Mouse (Mus musculus): Measurements from ENCODE around the gene Ndufv3.

The Ndufv3 gene

DNA sequence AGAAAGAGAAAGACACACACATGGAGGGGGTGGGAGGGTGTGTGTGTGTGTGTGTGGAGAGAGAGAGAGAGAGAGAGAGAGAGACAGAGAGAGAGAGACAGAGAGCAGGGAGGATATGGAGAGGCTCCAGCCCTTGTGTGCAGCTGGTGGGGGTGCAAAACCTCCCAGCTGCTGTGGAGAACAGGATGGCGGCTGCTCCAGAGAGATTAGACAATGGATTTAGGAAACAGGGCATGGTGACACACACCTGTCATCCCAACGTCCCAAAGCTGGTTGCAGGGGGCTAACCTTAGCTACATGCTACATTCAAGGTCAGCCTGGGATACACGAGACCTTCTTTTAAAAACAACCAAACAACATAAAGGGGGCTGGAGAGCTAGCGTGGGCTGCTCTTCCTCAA lies 36.3 kb downstream of the Ndufv3 start:
- DNase-seq (ENCODE audit: low read depth, low spot score): no peak

DNA sequence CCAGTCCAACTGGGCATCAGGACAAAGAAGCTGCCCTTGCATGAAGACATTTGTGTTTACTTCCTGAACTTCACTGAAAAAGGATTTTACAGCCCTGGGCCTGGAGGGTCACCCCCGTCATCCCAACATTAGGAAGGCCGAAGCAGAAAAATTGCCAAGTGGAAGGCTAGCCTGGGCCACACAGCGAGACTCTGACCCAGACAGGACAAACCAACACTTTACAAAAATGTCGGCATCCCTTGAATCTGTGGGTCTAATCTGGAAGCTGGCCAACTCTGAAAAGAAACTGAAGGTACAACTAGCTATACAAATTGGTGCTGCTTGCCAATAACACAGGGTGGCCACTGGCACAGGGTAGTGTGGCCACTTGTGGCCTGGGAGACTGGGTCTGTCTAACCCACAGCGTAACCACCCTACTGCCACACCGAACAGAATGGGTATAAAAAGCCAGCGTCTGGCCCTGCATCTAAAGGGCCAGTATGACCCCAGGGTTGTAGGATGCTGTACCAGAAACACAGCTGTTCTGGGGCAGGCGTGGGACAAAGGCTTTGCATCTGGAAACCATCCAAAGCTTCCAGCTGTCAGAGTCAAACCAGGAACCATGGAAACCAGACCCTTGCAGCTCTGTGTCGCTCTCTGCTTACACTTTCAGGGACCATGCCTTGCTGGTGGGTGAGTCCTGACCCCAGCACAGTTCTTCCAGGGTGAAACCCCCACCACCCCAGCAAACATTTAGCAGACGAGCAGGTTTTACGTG lies 37.4 kb downstream of the Ndufv3 start:
- DNase-seq (ENCODE audit: low read depth, low spot score): peak; percentile 81

DNA sequence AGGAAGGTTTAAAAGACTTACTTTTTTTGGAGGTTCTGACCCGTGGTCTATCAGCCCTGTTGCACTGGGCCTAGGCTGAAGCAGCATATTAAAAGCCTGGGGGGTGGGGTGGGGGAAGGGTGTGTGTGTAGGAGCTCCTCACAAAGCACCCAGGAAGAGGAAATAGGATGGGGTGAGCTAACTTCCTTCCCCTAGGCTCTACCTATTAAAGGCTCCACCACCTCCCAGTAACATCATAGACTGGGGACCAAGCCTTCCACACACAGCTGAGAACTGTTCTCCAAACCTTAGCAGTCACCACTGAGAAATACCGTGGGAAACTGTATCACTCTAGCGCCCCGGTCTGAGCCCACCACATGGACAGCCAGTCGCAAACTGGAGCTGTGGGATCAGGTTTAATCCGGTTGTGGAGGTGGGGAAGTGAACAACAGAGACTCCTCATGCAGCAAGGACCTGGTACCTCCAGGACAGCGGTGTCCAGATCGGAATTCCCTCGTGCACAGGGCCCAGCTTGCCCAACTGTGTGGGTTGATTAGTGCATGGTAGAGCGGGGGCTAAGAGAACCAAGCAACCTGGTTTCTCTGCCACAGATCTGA lies 38.1 kb downstream of the Ndufv3 start:
- DNase-seq (ENCODE audit: low read depth, low spot score): no peak

- DNase-seq (ENCODE audit: low read depth, low spot score): no peak
These were observed 39.3 kb downstream of the Ndufv3 start for GRCm38 (mm10) chr17:31559021-31559789.

GRCm38 (mm10) chr17:31563632-31564014 lies 43.7 kb downstream of the Ndufv3 start:
- DNase-seq (ENCODE audit: low read depth, low spot score): no peak

DNA sequence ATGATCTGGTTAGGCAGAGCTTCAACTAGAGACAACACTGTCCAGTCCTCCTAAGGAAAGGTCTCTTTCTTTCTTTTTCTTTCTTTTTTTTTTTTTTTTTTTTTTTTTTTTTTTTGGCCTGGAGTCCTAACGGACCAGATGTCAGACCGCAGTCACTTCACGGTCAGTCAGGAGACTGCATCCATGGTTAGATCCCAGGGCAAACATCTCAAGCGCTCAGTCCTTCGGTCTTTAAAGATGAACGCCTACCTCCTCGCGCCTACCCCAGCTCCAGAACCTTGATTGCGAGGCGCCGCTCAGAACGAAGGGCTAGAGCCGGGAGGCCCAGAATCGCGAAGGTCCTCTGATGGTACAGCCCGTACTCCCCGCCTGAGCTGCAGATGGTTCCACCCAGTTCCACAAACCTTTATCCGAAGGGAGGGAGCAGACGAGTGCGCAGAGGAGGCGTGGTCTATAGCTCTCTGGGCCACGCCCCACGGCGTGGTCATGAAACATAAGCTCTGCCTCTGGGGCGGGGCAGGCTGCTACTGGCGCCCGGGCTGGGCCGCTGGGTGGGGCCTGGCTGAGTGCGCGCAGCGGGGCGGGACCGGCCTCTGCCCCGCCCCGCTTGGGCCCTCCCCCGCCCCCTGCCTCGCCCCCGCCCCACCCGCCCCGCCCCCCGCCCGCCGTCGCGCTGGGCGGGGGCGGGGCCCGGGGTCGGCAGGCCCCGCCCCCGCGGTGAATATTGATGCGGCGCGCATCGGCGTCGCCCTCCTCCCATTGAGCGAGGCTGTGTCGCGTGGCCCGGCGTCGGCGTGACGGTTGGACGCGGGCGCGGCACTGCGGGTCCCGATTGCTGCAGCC lies 44.3 kb downstream of the Ndufv3 start, which contains the start of gene Pknox1:
Pknox1 (plus strand) TSS at position 720 of the 843 bp plus-strand sequence.
- peak; percentile 100 for DNase-seq (ENCODE audit: low read depth, low spot score)

DNA sequence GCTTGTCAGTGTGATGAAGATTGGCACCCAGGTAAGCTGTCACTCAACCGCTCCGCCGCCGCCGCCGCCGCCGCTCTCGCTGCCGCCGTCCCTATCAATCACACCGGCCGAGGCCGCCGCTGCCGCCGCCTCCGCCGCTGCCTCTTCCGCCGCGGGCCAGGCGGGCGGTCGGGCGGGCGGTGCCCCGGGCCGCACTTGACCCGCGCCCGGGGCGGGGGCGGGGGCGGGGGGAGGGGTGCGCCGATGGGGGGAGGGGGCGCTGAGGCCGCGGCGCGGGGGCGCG lies 44.9 kb downstream of the Ndufv3 start:
- DNase-seq (ENCODE audit: low read depth, low spot score): no peak

GRCm38 (mm10) chr17:31565141-31566056 lies 45.5 kb downstream of the Ndufv3 start:
- DNase-seq (ENCODE audit: low read depth, low spot score): peak; percentile 78

- no peak for DNase-seq (ENCODE audit: low read depth, low spot score)
These were observed 46.4 kb downstream of the Ndufv3 start for GRCm38 (mm10) chr17:31566276-31566675.

DNA sequence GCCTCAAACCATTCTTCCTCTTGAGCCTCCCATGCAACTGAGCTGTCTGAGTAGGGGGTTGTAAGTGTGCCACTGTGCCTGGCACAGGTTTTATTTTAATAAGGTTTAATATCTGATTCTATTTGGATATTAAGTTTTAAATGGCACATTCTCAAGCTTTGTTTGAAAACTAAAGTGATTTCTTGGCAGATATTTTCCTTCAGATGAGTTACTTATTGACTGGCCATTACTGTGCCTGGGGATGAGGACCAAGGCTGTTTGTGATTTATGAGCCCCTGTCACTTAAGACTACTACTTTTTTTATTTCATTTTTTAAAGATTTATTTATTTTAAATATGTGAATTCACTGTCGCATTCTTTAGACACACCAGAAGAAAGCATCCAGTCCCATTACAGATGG lies 49.8 kb downstream of the Ndufv3 start:
- DNase-seq (ENCODE audit: low read depth, low spot score): no peak

- DNase-seq (ENCODE audit: low read depth, low spot score): peak; percentile 61
These were observed 50.5 kb downstream of the Ndufv3 start for GRCm38 (mm10) chr17:31570321-31570925.

DNA sequence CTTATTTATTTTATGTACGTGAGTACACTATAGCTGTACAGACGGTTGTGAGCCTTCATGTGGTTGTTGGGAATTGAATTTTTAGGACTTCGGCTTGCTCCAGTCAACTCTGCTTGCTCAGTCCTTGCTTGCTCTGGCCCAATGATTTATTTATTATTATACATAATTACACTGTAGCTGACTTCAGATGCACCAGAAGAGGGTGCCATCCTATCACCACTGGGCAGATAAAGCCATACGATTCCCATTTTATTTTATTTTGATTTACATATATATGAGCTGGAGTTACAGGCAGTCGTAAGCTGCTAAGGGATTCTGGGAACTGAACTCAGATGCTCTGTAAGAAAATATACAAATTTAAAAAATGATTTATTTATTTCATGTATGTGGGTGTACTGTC lies 51.8 kb downstream of the Ndufv3 start:
- no peak for DNase-seq (ENCODE audit: low read depth, low spot score)

DNA sequence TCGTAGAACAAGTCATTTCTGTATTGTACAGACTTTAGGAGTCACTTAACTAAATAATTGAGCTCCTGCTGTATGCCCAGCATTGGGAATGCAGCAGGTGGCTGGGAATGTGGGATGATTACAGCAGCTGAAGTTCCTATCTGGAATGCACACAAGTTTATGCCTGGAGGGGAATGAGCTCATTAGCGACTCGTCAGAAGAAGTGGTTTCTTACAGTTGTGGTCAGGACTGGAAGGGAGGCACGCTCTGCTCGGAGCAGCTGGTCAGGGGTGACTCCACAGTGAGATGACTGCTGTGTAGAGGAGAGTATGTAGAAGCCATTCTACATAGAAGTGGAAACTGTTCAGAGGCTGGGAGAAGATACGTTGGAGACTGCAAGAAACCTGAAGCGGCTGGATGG lies 54.7 kb downstream of the Ndufv3 start:
- DNase-seq (ENCODE audit: low read depth, low spot score): no peak

- DNase-seq (ENCODE audit: low read depth, low spot score): no peak
These were observed 56.7 kb downstream of the Ndufv3 start for GRCm38 (mm10) chr17:31576394-31577175.

DNA sequence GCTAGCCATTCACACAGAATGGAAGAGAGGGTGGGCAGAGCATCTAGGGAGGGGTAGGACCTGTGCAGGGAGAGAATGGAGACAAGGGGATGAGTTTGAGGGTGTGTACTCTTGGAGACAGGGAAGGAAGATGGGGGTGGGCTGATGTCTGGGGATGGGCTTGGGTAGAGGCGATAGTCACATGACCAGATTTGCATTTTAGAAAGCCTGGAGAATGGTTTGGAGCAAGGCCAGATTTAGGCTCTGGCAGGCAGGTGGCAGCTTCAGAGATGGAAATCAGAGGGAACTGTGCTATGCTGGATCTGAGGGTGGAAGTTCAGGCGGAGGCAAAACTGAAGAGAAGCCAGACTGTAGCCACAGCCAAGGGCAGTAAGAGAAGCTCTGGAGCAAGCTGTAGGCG lies 60.4 kb downstream of the Ndufv3 start:
- DNase-seq (ENCODE audit: low read depth, low spot score): no peak

Measured in mesoderm, embryonic 11.5 days (tissue).